Mouse (Mus musculus) stomach, embryonic 14.5 days (tissue): ENCODE results near the gene Gfod2. TPM values are rescaled to one million over a fixed set of nuclear protein-coding genes. Genes with fewer than 3 reads are reported as not detected.

Experiments
- ATAC-seq: fragments of 200-750 bp; cut with Nextera tagmentation; 2 replicates; pipeline ENCODE4 v1.8.0; 2017; ENCODE audit warnings: low read depth, moderate TSS enrichment; ENCODE audit not compliant: insufficient number of reproducible peaks, insufficient read depth, low FRiP score
- H3K27ac ChIP-seq: fragments of 300-500 bp; sonication (generic); 2 replicates; pipeline ENCODE4 v1.5.1; 2014; ENCODE audit warnings: mild to moderate bottlenecking, low read length, moderate library complexity, mixed read lengths
- H3K27me3 ChIP-seq: fragments of 300-500 bp; sonication (generic); 2 replicates; pipeline ENCODE4 v1.6.1; 2014; ENCODE audit warnings: low read length, control low read depth, mixed read lengths; ENCODE audit not compliant: control insufficient read depth, insufficient read depth
- H3K36me3 ChIP-seq: fragments of 300-500 bp; sonication (generic); 2 replicates; pipeline ENCODE4 v1.6.1; 2014; ENCODE audit warnings: mild to moderate bottlenecking, control low read depth, low read length, moderate library complexity, mixed read lengths; ENCODE audit not compliant: control insufficient read depth, insufficient read depth
- H3K4me1 ChIP-seq: fragments of 300-500 bp; sonication (generic); 2 replicates; pipeline ENCODE4 v1.6.1; 2014; ENCODE audit warnings: low read length, control low read depth, mixed read lengths; ENCODE audit not compliant: control insufficient read depth, insufficient read depth
- H3K4me2 ChIP-seq: fragments of 300-500 bp; sonication (generic); replicated peaks from 2 replicates; pipeline ENCODE4 v1.6.1; 2014; ENCODE audit warnings: low read depth, low read length, control low read depth
- H3K4me3 ChIP-seq: fragments of 300-500 bp; sonication (generic); 2 replicates; pipeline ENCODE4 v1.5.1; 2014; ENCODE audit warnings: low read depth, low read length, control low read depth
- H3K9ac ChIP-seq: fragments of 300-500 bp; sonication (generic); replicated peaks from 2 replicates; pipeline ENCODE4 v1.6.1; 2014; ENCODE audit warnings: low read depth, mild to moderate bottlenecking, control low read depth, low read length, moderate library complexity, mixed read lengths
- H3K9me3 ChIP-seq: fragments of 300-500 bp; sonication (generic); 2 replicates; pipeline ENCODE4 v1.6.1; 2016; ENCODE audit warnings: low read depth, low read length, control low read depth; ENCODE audit not compliant: control insufficient read depth
- WGBS: fragments of 180-500 bp; shearing (Covaris S2); extraction: QIAGEN DNeasy Blood & Tissue Kit; methylation state at CpG from one replicate; pipeline ENCODE4 v1.1.7; 2014; 5-methylcytosine and 5-hydroxymethylcytosine counted together
- polyA plus RNA-seq: library from polyadenylated mRNA; unstranded; fragments of >200 nt; fragmentation: Nextera tagmentation; extraction: Ambion mirVana; gene quantifications from 2 replicates; pipeline ENCODE4 v1.2.1, GENCODE M21; 2014

Gene Gfod2
- polyA plus RNA-seq, 1 experiment from 2014 or later: 14.4 TPM

- H3K9ac ChIP-seq: no peak overlapping the region
- no peak for ATAC-seq
Observed at GRCm38 (mm10) chr8:105697196-105697780, 61.2 kb downstream of the Gfod2 start.

GRCm38 (mm10) chr8:105695080-105695780 is 63.2 kb downstream of the Gfod2 start:
- Histone ChIP-seq H3K36me3 (peaks cover 21% of the 10 kb centered on the region), H3K4me1 (peaks cover 10% of the 10 kb centered on the region), H3K27me3 (no peaks in the 10 kb centered on the region), H3K27ac (no peak overlapping the region), H3K4me2 (no peak overlapping the region), H3K9ac (no peak overlapping the region), H3K4me3 (no peak overlapping the region), H3K9me3 (no peaks in the 10 kb centered on the region)
- ATAC-seq: no peak
- WGBS: 80% methylated on average over 30 of the region's 30 CpGs

More at GRCm38 (mm10) chr8:105697196-105697780, 61.2 kb downstream of the Gfod2 start:
- 90% methylated on average over 17 of the region's 17 CpGs for WGBS
- H3K4me1 ChIP-seq: peaks cover 11% of the 10 kb centered on the region
- H3K9me3 ChIP-seq: no peaks in the 10 kb centered on the region
- H3K27me3 ChIP-seq: no peaks in the 10 kb centered on the region
- no peak overlapping the region for H3K4me3 ChIP-seq
- no peak overlapping the region for H3K4me2 ChIP-seq
- peaks cover 21% of the 10 kb centered on the region for H3K36me3 ChIP-seq
- no peak overlapping the region for H3K27ac ChIP-seq

- 10% methylated on average over 39 of the region's 40 CpGs for WGBS
- H3K4me3 ChIP-seq: peak overlapping the region; percentile 32
- peak overlapping the region; percentile 4; the same call in 1 of the 2 replicates for H3K9ac ChIP-seq
- ATAC-seq: 0 out of 2 replicates have a peak, but pooled peaks have one; percentile 3
- H3K4me1 ChIP-seq: peaks cover 5% of the 10 kb centered on the region; the same call in 1 of the 2 replicates
- H3K9me3 ChIP-seq: no peaks in the 10 kb centered on the region
- H3K27me3 ChIP-seq: no peaks in the 10 kb centered on the region
- H3K36me3 ChIP-seq: peaks cover 21% of the 10 kb centered on the region
- no peak overlapping the region for H3K27ac ChIP-seq
- H3K4me2 ChIP-seq: peak overlapping the region; percentile 65
Observed at GRCm38 (mm10) chr8:105694051-105694799, 64.2 kb downstream of the Gfod2 start.

DNA sequence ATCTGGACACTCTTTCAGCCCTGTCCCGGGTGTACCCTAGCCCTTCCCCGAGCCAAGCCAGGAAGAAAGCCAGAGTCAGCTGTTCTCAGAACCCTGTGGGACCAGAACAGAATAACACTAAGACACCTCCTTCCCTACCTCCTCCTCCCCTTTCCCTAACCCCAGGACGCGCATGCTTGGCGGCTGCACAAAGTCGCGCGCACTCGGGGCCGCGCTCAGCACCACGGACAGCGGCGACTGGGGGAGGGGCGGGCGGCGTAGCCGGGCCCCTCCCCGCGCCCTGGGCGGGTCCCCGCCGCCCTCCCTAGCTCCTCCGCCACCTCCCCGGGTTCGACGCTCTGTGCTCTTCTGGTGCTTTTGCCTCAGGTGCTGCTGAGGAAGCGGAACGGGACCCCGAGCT is 64.8 kb downstream of the Gfod2 start:
- H3K27me3 ChIP-seq: no peaks in the 10 kb centered on the region
- peaks cover 19% of the 10 kb centered on the region for H3K36me3 ChIP-seq
- peak overlapping the region; percentile 65 for H3K4me2 ChIP-seq
- no peak overlapping the region for H3K27ac ChIP-seq
- WGBS: 4% methylated on average over 30 of the region's 30 CpGs
- peak overlapping the region; percentile 32 for H3K4me3 ChIP-seq
- peak overlapping the region; percentile 4; the same call in 1 of the 2 replicates for H3K9ac ChIP-seq
- H3K9me3 ChIP-seq: no peaks in the 10 kb centered on the region
- peak; percentile 39; the same call in 1 of the 2 replicates for ATAC-seq
- H3K4me1 ChIP-seq: peaks cover 5% of the 10 kb centered on the region; the same call in 1 of the 2 replicates

- H3K4me1 ChIP-seq: peaks cover 5% of the 10 kb centered on the region; the same call in 1 of the 2 replicates
- no peaks in the 10 kb centered on the region for H3K9me3 ChIP-seq
- H3K27ac ChIP-seq: no peak overlapping the region
- no peak overlapping the region for H3K4me3 ChIP-seq
- 93% methylated on average over 11 of the region's 11 CpGs for WGBS
- ATAC-seq: no peak
- no peaks in the 10 kb centered on the region for H3K27me3 ChIP-seq
- peaks cover 9% of the 10 kb centered on the region for H3K36me3 ChIP-seq
- H3K4me2 ChIP-seq: no peak overlapping the region
- H3K9ac ChIP-seq: no peak overlapping the region
Observed at GRCm38 (mm10) chr8:105692449-105693182, 65.8 kb downstream of the Gfod2 start.

- Histone ChIP-seq H3K27me3 (no peaks in the 10 kb centered on the region), H3K9ac (no peak overlapping the region), H3K4me2 (no peak overlapping the region), H3K27ac (no peak overlapping the region), H3K4me3 (no peak overlapping the region), H3K4me1 (peaks cover 5% of the 10 kb centered on the region; the same call in 1 of the 2 replicates), H3K9me3 (no peaks in the 10 kb centered on the region), H3K36me3 (no peaks in the 10 kb centered on the region)
- ATAC-seq: no peak
- 80% methylated on average over 14 of the region's 14 CpGs for WGBS
Observed at GRCm38 (mm10) chr8:105690978-105691377, 67.5 kb downstream of the Gfod2 start.

GRCm38 (mm10) chr8:105689983-105690360 is 68.5 kb downstream of the Gfod2 start:
- no peak overlapping the region for H3K9ac ChIP-seq
- no peak overlapping the region for H3K4me2 ChIP-seq
- H3K4me1 ChIP-seq: peaks cover 5% of the 10 kb centered on the region
- no peaks in the 10 kb centered on the region for H3K9me3 ChIP-seq
- 89% methylated on average over 9 of the region's 9 CpGs for WGBS
- no peaks in the 10 kb centered on the region for H3K27me3 ChIP-seq
- no peaks in the 10 kb centered on the region for H3K36me3 ChIP-seq
- no peak overlapping the region for H3K27ac ChIP-seq
- no peak overlapping the region for H3K4me3 ChIP-seq
- ATAC-seq: no peak
